Mouse (Mus musculus) right cerebral cortex, postnatal 4 days (tissue): ENCODE data around the gene Hpn.

Experiments
- DNase-seq: peaks from one replicate; pipeline ENCODE4 v3.0.0-alpha.2; 2022

Hpn gene

DNA sequence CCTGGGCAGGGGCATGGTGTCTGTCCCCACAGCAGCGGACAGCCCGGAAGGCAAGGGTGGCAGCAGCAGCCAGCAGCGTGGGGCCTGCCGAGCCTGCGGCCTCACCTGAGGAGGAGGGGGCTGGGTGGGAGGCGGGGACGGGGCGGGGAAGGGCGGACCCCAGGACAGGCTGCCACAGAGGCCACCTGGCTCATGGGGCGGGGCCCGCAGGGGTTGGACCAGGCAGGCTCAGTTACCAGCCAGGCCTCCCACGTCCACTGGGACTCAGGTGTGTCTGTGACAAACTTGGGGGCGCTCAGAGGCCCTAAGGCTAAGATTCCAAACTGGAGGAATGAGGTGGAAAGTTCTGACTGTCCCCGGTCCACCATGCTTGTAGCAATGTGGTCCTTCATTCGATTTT is at the start of gene Hpn:
Gene Hpn (minus strand): TSS at position 109 of the 400 bp plus-strand sequence.
- DNase-seq: no peak

DNA sequence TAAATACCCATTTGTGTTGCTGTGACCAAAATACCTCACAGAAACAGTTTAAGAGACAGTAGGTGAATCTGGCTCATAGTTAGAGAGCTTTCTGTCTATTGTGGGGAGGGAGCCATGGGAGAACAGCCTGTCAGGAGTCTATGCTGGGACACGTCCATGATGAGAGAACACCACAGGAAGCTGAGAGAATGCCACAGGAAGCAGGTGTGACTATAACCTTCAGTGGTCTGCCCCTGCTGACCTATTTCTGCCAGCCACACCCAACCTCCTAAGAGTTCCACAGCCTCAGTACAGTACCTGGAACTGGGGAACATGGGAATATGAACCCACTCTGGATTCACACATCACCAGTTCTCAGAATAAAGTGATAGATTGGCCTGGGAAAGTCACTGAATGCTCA is 49.7 kb upstream of the Hpn start:
- no peak for DNase-seq

DNA sequence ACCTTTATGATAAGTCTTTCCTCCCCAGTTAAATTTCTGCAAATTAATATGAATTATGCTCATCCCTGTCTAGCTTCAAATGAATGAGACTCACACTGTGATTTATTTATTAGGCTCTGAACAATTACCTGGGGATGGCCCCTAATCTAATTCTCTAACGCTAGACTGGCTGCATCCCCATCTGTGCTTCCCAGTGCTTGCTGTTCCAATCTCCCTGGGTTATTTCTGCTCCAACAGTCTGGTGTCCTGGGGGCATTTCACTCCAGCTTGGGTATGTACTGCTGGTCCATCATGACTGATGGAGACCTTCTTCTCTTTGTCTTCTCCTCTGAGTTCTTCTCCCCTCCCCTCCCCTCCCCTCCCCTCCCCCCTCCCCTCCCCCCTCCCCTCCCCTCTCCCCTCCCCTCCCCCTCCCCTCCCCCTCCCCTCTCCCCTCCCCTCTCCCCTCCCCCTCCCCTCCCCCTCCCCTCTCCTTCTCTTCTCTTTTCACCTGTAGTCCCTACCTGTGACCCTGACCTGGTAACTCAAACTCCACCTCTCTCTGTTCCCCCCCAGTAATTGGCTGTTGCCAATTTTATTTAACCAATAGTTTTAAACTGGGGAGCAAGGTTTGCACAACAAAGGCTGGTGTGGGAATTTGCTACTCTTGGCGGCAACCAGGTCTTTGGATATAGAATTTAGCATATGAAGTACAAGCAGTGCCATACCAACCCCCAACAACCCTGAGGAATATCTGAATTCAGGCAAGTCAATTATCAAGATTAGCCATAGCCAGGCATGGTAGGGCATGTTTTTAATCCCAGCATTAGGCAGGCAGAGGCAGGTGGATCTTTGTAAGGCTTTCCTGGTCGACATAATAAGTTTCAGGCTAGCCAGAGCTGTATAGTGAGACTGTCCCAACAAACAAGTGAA is 48.8 kb upstream of the Hpn start:
- no peak for DNase-seq

DNA sequence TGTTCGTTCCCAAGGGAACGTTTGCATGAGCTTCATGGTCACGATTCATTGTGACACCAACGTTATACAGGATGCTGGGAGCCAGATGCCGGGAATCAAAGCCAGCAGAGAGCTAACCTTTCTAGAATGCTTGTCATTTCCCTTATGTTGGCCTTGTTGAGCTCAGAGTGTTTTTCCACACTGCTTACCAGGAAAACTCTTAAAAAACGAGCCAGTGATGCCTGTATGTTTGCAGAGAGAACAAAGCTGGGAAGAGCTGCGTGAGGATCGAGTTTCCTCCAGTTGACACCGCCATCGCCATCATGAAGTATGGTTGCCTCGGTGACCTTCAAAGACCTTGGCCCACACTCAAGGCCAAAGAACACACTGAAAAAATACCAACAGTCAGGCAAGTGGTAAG is 47.2 kb upstream of the Hpn start:
- DNase-seq: no peak

DNA sequence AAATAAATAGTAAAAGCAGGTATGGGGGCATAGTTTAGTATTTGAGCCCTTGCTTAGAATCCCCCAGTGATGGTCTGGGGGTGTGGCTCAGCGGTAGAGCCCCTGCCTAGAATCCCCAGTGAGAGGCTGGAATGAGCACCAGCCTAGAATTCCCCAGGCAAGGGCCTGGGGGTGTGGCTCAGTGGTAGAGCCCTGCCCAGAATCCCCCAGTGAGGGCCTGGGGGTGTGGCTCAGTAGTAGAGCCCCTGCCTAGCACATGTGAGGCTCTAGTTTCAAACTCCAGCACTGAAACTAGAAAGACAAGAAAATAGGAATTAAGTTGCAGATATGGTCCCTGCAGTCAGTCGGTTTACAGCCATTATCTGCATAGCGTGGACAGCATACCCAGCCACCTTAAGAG is 46.7 kb upstream of the Hpn start:
- no peak for DNase-seq

DNA sequence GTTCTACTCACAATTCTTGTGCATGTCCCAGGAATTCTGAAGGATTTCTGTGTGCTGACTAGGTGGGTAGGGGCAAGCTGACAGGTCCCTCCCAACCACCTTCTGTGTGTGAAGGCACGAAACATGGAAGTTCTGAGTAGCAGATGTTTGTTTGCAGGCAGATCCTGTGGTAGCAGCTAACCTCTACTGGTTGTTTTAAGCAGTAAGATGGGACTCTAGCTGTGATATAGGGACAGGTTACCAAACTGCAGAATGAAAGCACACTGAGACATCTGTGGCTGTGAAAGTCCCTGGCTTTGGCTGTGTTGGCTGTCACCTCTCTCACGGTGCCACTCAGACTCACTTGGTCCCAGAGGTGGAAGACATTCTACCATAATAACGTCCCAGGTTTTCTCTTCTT is 46.2 kb upstream of the Hpn start:
- no peak for DNase-seq

DNA sequence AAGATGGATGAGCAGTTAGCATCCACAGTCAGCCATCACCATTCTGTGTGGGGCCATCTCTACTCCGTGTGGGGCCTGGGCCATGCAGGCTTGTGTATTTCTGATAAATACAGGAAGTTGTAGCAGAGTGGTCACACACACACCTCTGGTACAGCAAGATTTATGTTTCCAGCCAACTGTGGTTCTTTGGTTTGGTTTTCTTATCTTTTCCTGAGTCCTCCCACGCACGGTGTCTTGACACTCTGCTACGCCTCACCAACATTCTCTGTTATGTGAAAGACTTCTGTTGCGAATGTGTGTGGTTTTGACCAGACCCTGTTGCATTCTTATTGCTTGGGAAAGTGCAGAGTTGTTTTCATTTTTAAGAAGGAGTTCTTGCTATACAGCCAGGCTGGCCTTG is 45.7 kb upstream of the Hpn start:
- DNase-seq: no peak

DNA sequence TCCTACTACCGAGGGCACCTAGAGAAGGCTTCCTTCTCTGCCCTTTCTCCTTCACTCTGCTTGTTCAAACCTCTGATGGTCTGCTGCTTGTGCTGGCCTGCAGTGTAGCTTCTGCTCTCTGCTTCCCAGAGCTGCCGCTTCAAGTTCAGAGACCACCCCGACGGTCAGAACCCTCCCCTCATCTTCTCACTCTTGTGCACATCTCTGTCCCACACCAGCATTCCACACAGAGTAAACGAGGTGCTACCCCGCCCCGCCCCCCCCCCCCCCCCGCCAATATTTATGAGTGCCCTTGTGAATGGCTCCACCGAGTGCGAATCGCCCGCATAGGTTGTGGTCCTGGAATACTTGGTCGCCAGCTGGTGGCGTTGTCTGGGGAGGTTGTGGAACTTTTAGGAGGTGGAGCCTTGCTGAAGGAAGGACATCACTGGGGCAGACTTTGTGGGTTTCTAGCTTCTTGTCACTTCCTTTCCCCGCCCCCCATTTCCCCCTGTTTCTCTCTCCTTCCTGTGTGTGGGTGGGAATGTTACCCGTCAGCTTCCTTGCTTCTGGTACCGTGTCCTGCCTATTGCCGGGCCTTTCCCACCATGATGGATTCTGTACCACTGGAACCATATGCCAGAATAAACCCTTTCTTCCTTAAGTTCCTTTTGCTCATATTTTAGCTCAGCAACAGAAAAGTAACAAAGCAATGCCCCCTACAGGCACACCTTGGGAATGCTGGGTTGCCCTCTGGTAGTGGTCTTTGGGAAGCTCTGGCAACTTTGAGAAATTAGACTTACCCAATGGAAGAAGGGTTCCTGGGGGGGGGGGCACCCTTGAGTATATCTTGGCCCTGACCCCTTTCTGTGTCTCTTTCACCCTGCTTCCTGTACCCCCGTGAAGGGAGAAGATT is 41.2 kb upstream of the Hpn start:
- no peak for DNase-seq

DNA sequence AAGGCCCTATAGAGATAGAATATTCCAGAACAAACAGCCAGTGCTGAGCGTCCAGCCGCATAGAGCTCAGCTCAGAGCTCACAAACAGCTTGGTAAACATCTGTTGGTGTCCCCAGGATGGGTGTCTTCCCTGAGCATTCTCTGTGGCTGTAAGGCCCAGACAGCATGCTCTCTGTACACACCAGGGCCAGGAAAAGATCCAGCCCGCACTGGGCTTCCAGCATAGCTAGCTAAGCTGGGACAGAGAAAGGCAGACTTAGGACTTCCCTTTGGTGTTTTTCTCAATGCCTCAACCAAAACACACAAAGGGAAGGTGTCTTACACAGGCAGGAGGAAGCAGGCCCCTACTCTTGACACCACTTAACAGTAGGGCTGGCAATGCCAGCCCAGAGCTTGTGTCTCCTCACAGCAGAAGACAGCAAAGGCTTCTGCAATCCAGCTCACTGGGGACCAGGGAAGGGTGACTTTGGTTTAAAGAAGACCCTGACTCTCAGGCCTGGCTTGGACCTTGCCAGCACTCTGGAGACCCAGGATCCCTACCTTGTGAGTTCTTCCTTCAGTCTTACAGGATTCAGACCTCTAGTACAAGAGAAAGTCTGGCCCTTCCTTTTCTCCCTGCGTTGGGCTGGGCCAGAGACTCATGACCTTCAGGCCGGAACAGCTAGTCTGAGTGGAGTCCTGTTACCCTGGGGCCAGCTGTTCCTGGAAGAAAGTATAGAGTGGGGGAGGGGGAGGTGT is 40.4 kb upstream of the Hpn start, which contains the start of gene Gramd1a:
Gene Gramd1a (minus strand): TSS at position 601 of the 738 bp plus-strand sequence.
- DNase-seq: no peak

DNA sequence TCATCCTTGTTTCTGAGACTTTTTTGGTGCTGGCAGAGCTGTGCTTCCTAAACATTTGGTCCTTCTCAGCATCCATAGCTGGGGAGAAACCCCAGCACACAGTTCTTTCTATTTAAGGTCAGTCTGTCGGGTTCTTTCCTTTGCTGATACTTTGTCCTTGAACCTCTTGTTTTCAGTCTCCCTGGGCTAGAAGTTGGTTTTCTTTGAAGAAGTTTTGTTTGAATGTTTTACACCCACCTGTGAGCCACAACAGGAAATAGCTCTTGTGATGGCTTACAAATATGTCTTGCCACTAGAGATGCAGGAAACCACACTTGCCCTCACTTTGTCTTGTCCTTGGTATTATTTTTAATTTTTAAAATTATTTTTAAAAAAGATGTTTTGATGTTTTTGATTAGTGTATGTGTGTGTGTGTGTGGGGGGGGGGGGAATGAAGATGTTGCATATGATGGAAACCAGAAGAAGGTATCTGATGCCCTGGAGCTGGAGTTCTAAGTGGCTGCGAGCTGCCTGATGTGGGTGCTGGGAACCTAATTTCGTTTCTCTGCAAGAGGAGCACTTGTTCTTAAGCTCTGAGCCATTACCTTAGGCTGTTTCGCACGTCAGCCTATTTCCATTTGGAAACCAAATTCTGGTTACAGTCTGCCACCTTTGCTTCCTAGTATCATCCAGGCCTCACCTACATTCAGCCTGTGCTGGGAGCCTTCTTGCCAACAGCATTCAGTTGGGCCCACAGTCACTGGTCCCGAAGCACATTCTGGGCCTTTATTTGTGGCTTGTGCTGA is 38.6 kb upstream of the Hpn start:
- DNase-seq: no peak

DNA sequence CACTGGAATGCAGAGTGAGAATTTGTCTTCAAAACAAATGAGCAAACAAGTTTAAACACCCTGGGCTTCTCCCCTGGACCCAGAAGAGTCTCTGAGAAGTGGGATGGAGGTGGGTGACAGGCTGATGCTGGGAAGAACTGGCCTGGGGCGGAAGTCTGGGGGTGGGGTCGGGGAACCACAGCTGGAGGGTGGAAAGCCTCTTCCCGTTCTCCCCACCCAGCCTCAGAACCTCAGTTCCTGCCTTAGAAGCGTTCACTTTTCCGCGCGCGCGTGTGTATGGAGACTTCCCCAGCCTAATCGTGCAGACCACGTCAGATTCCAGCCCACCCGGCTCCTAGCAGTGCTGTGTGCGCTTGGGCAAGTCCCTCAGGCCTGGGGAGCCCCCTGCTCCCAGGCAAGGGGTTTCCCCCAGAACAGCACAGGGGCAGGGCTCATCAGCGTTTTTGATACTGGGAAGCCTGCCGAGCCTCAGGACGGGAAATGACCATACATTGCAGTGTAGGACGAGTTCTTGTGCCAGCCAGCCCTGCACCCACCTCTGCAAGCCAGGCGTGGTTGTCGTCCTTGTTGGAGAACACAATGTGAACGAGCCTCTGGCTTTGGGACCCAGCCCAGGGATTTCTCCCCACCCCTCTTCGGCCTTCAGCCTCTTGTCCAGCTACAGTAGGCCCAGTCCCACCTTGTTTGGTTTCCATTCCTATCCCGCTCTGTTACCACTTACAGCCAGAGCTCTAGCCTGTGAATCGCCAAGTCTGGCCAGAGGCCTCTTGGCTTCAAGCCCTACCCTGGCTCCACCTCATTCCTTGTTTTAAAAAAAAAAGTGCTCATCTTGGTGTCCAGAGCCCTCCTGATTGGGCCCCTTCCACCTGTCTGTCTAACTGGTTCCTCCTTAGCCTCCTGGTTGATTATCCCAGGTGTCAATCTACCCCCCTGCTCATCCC is 36.5 kb upstream of the Hpn start:
- peak; percentile 66 for DNase-seq

DNA sequence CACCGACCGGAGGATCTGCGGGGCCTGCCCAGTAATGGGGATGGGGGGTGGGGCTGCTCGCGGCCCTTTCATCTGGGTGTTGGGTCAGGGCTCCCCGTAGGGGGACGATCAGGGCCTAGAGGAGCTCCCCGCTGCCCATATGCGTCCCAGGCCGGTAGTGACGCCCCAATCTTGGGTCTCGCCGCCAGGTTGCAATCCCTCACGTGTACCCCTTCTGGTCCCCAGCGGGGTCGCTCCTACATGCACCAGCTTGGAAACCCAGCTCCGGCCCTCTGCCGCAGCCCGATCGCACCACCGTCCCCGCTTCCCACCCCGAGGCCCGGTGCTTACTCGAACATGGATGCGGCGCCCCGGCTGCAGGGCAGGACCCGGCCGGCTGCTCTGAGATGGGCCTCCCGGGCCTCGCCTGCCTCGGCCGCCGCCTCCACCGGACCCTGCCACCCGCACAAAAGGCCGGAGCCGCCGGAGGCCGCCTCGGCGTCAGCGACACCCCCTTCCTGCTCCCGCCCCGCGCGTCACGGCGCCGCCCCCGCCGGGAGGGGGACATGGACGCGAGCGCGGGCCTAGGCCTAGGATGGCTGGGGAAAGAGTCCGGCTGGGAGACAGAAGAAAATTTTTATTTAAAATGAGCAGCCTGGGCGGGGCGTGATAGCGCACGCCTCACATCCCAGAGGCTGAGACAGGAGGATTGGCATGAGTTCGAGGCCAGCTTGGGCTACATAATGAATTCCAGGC is 35.6 kb upstream of the Hpn start:
- peak; percentile 84 for DNase-seq

DNA sequence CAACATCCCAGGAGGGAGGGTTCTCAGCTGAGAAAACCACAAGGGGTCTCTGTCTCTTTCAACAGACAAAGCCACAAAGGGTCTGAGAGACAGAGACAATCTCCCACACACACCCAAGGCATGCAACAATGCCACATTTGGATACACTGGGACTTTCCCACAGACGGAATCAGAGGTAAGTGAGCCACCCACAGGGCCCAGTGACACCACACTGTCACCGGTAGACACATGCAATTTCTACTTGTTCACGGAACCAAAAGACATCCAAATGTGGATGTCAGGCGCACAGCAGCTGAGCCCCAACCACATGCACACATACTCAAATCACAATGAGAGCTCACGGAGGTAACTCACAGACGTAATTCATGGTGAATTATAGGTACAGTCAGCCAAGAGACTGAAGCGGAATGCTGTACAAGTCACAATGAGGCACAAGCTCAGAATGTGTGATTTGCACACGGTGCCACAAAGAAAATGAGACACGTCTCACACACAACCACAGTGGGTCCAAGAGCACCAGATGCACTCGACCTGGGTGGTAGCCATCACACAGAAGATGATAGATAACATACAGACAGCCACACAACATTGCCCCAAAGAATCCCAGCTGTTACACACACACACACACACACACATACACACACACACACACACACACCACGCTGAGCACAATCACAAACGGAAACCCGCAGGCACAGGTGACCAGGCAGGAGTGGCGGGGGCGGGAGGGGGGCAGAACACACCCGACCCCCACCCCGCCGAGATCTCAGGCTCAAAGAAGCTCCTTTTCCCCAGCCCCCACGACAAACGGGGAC is 34.9 kb upstream of the Hpn start:
- DNase-seq: no peak

DNA sequence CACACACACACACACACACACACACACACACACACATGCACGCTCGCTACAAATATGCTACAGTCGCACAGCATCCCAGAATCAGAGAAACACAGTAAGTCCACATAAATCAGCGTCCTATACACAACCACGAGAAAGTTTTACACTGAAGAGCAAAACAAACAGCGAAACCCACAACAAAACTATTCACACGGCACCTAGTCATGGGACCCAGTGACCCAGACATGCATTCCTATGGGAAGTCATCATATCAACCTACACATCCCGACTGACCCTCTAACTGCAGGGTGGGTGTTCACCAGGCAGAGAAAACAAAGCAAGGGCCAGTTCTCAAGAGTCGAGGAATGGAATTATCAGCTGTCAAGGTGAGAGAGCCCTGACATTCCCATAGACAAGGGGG is 34.2 kb upstream of the Hpn start:
- DNase-seq: no peak

DNA sequence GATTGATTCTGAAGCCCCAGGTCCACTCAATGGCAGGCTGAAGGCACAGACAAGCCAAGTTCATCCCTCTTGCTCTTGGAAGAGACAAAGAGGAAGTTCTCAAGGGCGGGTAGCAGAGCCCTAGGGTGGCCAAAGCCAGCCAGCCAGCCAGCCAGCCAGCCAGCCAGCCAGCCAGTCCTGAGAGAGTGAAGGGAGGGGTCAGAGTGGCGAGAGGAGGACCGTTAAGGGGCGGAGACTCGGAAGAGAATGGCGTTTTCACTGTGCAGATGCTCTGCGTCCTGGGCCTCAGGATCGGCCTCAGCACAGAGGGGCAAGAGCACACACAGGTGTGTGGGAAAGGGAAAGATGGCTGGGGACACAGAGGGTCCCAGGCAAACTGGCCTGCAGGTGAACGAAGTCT is 33.7 kb upstream of the Hpn start:
- no peak for DNase-seq

DNA sequence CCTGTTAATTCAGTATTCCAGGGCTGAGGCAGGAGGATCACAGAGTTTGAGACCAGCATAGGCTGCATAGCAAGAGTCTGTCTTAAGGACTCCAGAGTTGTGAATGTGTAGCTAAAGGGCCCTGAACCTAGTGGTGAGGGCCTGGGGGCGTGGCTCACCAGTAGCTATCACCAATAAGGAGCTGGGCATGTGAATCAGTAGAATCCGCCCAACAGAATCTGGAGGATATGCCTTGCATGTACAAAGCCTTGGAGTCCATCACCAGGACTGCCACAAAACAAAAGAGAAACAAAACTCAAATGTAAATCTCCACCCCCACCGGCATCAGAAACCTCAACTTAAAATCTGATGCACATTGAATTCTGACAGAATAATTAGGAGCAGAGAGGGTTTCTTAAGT is 33.0 kb upstream of the Hpn start:
- DNase-seq: no peak

DNA sequence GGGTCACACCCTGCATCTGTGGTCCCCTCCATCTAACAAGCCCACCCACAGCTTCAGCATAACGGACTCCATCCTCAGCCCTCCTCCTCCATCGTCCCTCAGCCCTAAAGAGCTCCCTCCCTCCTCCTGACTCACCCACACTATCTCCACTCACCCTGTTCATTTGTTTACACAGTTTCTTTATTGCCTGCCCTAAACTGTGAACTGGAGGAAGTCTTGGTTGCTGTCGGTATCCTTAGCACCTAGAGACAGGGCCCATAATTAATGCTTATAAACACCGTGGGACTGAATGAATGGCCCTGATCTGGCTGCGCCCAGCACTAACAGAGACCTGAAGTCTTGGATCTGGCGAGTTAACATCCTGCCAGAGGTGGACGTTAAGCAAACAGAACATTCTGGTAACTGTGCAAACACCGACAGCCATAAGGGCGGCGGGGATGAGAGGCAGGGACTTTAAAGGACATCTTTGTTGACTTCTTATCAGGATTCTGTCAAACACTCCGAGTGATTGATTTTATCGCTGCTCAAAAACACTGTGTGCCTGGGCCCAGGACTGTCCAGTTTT is 30.6 kb upstream of the Hpn start:
- no peak for DNase-seq

DNA sequence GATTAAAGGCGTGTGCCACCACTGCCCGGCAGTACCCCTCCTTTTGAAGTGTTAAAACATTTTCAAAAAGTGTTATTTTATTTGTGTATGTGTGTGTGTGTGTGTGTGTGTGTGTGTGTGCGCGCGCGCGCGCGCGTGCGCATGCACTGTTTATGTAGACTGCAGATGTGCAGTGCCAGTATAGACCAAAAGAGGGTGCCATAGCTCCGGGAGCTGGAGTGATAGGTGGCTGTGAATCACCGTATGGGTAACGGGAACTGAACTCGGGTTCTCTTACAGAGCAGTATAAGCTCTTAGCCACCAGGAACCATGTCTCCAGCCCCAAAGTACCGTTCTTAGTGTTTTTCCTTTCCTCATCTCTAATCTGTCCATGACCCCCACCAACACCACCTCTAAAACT is 29.8 kb upstream of the Hpn start:
- DNase-seq: no peak

DNA sequence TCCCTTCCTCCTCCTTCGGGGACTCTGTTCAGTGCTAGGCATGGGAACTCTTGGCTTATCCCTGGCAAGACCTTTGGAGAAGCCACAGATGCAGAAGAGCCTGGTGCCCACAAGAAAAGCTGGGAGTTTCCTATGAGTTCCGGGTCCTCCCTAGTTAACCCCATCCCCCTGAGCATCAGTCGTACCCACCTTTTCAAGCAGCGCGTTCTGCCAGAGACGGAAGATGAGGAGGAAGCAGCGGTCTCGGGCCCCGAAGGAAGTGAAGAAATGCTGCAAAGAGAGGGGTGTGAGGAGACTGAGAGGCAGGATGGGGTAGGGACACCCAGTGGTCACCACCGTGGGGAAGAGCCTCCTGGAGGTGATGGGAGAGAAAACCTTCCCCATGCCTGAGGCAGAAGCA is 25.9 kb upstream of the Hpn start:
- no peak for DNase-seq
